Mouse (Mus musculus): ENCODE results near the gene Stard10. TPM values are rescaled to one million over a fixed set of nuclear protein-coding genes. Genes with fewer than 3 reads are reported as not detected.

The Stard10 gene
- polyA plus RNA-seq (2015; fragmentation: Nextera tagmentation; extraction: Ambion mirVana), result 111 and 125 TPM in 2 replicates

DNA sequence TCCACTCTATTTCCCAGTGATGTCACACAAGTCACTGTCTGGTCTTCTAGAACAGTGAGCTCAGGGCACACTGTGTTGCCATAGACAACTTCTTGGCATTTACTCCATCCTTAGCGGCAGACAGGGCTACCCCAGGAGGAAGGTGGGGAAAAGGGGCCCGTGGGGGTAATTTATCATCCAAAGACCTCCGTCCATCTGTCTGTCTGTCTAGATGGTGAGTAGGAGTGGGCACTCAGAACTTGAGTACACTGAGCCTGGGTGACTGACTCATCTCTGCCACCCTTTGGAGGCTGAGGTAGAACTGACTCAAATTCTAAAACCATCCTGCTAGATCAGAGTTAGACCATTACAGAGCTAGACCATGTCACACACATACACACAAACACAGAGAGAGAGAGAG is at the start of gene Stard10:
Gene Stard10, plus strand, starts transcription at position 73 of the 400 bp plus-strand sequence.
- peak within 1 kb of the TSS; percentile 62 for H3K27ac ChIP-seq
- H3K4me2 ChIP-seq (replicated peaks), result no peak within 1 kb of the TSS
- no peaks in the 10 kb centered on the region for H3K36me3 ChIP-seq
- no peak within 1 kb of the TSS for H3K4me3 ChIP-seq (replicated peaks)
- H3K27me3 ChIP-seq (replicated peaks), result no peaks in the 10 kb centered on the region
- no peaks in the 10 kb centered on the region for H3K9me3 ChIP-seq
- WGBS, result 63% methylated on average over 3 of the region's 3 CpGs
- ATAC-seq, result no peak
- H3K9ac ChIP-seq, result no peak within 1 kb of the TSS
- peaks cover 15% of the 10 kb centered on the region for H3K4me1 ChIP-seq (replicated peaks)

DNA sequence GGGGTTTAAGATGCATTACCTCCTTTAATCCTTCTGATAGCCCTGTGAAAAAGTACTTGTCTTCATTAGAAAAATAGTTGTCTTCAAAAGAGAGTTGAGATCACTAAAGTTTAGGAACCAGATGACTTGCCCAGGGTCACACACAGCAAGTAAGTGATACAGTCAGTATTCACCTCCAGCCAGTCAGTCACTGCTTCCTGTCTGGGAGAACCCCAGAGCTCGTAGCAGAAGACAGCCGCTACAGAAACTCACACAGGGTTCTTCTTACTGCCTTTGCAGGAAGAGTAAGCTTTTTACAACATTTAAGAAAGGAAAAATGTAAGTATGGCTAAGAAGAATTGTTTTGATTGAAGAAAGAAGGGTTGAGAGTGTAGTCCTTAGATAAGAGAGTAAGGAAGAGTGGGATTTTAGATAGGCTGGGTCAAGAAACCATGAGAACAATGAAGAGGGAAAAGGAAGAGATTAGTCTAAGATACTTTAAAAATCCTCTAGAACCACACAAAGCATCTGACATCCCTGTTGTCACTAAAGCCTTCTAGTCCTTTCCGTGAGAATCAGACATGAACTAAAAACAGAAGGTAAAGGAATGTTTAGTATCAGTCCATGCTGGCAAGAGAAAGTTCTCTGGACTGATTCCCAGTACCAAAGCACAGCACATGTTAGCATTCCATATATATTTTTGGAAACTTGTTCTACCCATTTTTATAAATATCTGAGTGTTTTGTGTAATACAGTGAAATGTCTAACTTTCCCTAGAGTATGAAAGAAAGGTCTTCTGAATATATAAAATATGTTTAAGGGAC is 49.2 kb upstream of the Stard10 start:
- peak overlapping the region; percentile 1; the same call in 1 of the 2 replicates for H3K27ac ChIP-seq
- ATAC-seq, result no peak
- H3K27me3 ChIP-seq (replicated peaks), result no peaks in the 10 kb centered on the region
- 0 out of 2 replicates have a peak, but pooled peaks cover 2% of the 10 kb centered on the region for H3K36me3 ChIP-seq
- H3K4me1 ChIP-seq (replicated peaks), result no peaks in the 10 kb centered on the region
- H3K4me2 ChIP-seq (replicated peaks), result no peak overlapping the region
- H3K4me3 ChIP-seq (replicated peaks), result no peak overlapping the region
- no peak overlapping the region for H3K9ac ChIP-seq
- WGBS, result 43% methylated on average over 3 of the region's 3 CpGs
- H3K9me3 ChIP-seq, result no peaks in the 10 kb centered on the region

DNA sequence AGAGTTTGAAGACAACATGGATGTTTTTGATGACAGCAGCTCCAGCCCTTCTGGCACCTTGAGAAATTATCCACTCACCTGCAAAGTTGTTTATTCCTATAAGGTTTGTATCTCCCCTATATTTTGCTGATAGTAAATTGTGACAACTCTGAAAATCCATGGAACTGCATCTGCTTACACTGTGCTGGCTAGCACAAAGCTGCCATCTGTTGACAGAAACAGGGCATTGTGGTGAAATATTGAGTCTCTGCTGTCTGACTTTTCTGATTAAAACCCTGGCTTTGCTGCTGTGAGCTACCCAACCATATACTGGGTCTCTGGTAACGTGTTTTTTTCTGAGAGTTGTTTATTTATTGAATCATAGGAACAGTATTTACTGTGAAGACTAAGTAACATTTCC is 45.3 kb upstream of the Stard10 start:
- no peak overlapping the region for H3K9ac ChIP-seq
- ATAC-seq, result no peak
- no peak overlapping the region for H3K4me2 ChIP-seq (replicated peaks)
- no peak overlapping the region for H3K27ac ChIP-seq
- no peak overlapping the region for H3K4me3 ChIP-seq (replicated peaks)
- H3K36me3 ChIP-seq, result peaks cover 11% of the 10 kb centered on the region
- no peaks in the 10 kb centered on the region for H3K27me3 ChIP-seq (replicated peaks)
- H3K4me1 ChIP-seq (replicated peaks), result no peaks in the 10 kb centered on the region
- WGBS, result 71% methylated on average over 1 of the region's 1 CpGs
- H3K9me3 ChIP-seq, result no peaks in the 10 kb centered on the region

DNA sequence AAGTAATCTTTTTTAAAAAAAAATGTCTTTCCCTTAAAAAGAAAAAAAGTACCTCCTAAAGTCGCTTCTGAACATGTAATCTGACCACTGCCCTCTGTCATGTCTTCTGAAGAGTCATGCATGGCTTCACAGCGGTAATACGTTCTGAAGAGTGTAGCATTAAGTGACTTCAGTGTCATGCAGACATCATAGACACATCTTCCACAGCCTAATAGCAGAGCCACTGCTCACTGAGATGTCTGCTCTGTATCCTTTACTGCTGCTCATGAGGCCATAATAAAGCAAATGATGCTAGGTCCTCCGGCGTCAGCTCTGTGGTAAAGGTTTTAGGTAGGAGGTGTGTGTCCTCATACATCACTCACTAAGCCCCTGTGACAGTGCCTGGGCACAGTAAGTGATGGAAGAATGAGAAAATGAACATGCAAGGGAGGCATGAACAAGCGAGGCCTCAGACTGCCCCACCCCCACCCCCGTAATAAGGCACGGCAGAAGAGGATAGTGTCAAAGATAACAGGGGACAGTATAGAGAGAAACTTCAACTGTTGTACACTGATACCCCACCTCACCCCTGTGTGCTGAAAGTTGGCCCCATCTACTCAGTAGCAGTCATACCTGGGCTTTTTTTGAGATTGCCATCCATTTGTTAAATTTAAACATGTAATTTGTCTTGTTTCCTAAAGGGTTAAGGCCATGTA is 44.3 kb upstream of the Stard10 start:
- no peaks in the 10 kb centered on the region for H3K4me1 ChIP-seq (replicated peaks)
- no peaks in the 10 kb centered on the region for H3K27me3 ChIP-seq (replicated peaks)
- no peak overlapping the region for H3K4me3 ChIP-seq (replicated peaks)
- WGBS, result 89% methylated on average over 8 of the region's 8 CpGs
- no peak overlapping the region for H3K4me2 ChIP-seq (replicated peaks)
- H3K27ac ChIP-seq, result no peak overlapping the region
- no peaks in the 10 kb centered on the region for H3K9me3 ChIP-seq
- H3K9ac ChIP-seq, result no peak overlapping the region
- ATAC-seq, result no peak
- H3K36me3 ChIP-seq, result peaks cover 14% of the 10 kb centered on the region

DNA sequence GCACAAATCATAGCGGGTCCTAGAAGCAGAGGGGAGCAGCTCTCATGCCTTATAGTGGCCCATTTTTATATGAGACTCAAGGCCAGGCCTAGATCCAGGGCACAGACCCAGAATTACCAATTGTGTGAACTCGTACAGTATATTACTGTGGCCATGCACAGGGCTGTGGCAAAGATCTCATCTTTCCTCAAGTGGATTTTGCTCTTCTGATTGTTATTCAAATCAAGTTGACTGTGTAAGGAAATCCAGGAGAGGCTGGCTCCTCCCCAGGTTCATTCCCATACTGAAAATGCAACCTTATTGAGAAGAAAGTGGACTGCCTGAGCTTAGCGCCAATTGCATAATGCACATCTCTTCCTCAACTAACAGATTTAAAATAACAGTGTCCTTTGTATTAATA is 34.2 kb upstream of the Stard10 start:
- no peaks in the 10 kb centered on the region for H3K9me3 ChIP-seq
- no peak overlapping the region for H3K9ac ChIP-seq
- H3K27ac ChIP-seq, result no peak overlapping the region
- no peak overlapping the region for H3K4me3 ChIP-seq (replicated peaks)
- H3K4me1 ChIP-seq (replicated peaks), result no peaks in the 10 kb centered on the region
- no peaks in the 10 kb centered on the region for H3K27me3 ChIP-seq (replicated peaks)
- no peak overlapping the region for H3K4me2 ChIP-seq (replicated peaks)
- peaks cover 11% of the 10 kb centered on the region for H3K36me3 ChIP-seq
- 90% methylated on average over 3 of the region's 3 CpGs for WGBS
- ATAC-seq, result no peak

DNA sequence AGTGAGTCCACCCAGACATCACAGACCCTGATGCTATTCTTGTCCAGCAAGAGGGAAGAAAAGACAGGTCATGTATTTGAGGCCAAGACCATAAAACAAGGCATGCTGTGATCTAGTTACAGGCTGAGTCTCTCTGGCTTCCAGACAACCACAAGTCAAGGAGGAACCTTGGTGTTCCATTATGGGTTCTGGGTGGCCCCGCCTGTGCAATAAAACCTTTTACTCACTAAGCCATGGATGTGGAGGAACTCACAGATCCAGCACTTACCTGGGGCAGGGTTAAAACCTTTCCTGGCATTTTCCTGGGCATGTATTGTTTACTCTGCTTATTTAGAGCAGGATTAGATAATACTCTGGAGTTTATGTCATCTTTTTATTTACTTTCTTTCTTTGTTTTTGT is 32.4 kb upstream of the Stard10 start:
- WGBS, result 73% methylated on average over 1 of the region's 1 CpGs

DNA sequence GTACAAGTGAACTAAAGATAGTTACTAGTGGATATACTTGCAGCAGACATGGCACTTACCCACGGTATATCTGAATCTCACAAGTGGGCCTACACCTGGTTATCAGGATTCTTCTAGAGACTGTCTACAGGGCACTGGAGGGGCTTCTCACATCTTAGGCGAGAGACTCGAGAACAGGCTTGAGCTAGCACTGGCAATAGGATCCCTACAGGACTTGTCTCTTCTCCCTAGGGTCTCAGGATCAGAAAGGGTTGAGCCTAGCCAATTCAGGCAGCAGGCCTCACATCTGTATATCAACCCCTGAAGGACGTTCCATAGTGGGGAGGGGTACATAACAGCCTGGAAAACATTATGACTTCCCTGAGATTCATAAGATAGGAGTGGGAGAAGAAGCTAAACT is 30.0 kb upstream of the Stard10 start:
- no peaks in the 10 kb centered on the region for H3K27me3 ChIP-seq (replicated peaks)
- no peak overlapping the region for H3K9ac ChIP-seq
- H3K27ac ChIP-seq, result no peak overlapping the region
- H3K36me3 ChIP-seq, result peaks cover 13% of the 10 kb centered on the region
- no peak for ATAC-seq
- H3K9me3 ChIP-seq, result no peaks in the 10 kb centered on the region
- no peak overlapping the region for H3K4me3 ChIP-seq (replicated peaks)
- H3K4me2 ChIP-seq (replicated peaks), result no peak overlapping the region
- no peaks in the 10 kb centered on the region for H3K4me1 ChIP-seq (replicated peaks)
- 81% methylated on average over 4 of the region's 4 CpGs for WGBS

More for the DNA sequence above, 32.4 kb upstream of the Stard10 start:
- H3K27me3 ChIP-seq (replicated peaks), result no peaks in the 10 kb centered on the region
- no peak overlapping the region for H3K4me2 ChIP-seq (replicated peaks)
- H3K9me3 ChIP-seq, result no peaks in the 10 kb centered on the region
- H3K9ac ChIP-seq, result no peak overlapping the region
- no peak overlapping the region for H3K4me3 ChIP-seq (replicated peaks)
- no peak overlapping the region for H3K27ac ChIP-seq
- H3K4me1 ChIP-seq (replicated peaks), result no peaks in the 10 kb centered on the region
- ATAC-seq, result peak; percentile 55; the same call in 1 of the 2 replicates
- peaks cover 11% of the 10 kb centered on the region for H3K36me3 ChIP-seq

DNA sequence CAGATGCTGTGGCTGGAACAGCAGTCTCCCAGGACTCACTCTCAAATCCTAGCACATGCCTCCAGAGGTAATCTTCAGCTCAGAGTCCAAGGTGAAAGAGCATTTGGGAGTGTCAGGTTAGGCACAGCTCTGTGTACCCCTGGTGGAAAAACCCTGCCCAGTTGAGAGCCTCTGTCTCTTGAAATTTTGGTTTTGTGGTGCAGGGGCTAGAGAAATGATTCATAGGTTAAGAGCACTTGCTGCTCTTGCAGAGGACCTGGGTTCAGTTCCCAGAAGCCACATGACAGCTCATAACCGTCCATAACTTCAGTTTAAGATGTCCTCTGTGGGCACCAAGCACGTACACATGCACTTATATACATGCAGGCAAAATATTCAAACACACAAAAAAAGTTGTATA is 29.1 kb upstream of the Stard10 start:
- Histone ChIP-seq H3K27me3 (replicated peaks) (no peaks in the 10 kb centered on the region), H3K9ac (no peak overlapping the region), H3K27ac (no peak overlapping the region), H3K9me3 (no peaks in the 10 kb centered on the region), H3K4me3 (replicated peaks) (no peak overlapping the region), H3K36me3 (peaks cover 5% of the 10 kb centered on the region), H3K4me1 (replicated peaks) (no peaks in the 10 kb centered on the region), H3K4me2 (replicated peaks) (no peak overlapping the region)
- WGBS, result 83% methylated on average over 2 of the region's 2 CpGs
- ATAC-seq, result no peak

DNA sequence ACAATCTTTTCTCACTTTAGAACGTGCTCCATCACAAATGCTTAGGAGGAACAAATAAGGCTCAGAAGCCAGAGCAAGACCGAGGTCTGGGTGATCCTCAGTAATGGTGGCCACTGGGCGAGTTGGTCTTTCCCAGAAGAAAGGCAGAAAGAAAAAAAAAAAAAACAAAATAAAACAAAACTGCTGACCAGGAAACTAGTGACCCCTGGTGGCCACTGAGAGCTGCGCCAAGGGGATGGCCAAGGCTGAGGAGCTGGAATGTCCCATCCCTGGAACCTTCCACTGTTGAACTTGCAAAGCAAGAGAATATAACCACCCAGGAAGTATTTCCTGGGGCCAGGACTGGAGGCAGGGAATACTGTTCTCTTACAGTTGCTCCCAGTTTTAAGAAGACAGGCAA is 28.4 kb upstream of the Stard10 start:
- Histone ChIP-seq H3K4me1 (replicated peaks) (no peaks in the 10 kb centered on the region), H3K9ac (no peak overlapping the region), H3K27me3 (replicated peaks) (no peaks in the 10 kb centered on the region), H3K9me3 (no peaks in the 10 kb centered on the region), H3K4me3 (replicated peaks) (no peak overlapping the region), H3K27ac (no peak overlapping the region), H3K36me3 (peaks cover 5% of the 10 kb centered on the region), H3K4me2 (replicated peaks) (no peak overlapping the region)
- 36% methylated on average over 4 of the region's 4 CpGs for WGBS
- no peak for ATAC-seq

DNA sequence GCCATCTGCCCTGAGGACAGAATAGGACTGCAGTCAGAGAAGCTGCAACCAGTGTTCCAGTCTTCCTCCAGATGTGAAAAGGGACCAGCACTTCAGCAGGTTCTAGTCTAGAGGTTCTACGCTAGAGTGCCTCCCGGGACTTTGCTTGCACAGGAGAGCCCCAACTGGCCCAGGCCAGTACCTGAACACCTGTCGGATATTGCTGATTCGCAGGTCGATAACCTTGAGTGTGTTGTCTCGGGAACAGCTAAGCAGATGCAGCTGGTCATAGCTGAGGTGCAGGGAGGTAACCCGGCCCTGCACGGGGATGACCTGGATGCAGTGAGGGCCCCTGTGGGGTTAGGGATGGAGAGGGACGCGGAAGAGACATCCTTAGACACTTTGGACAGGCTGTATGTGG is 26.5 kb upstream of the Stard10 start:
- Histone ChIP-seq H3K4me2 (replicated peaks) (no peak overlapping the region), H3K4me1 (replicated peaks) (no peaks in the 10 kb centered on the region), H3K27me3 (replicated peaks) (no peaks in the 10 kb centered on the region), H3K4me3 (replicated peaks) (no peak overlapping the region), H3K36me3 (peaks cover 10% of the 10 kb centered on the region), H3K9me3 (no peaks in the 10 kb centered on the region), H3K27ac (no peak overlapping the region), H3K9ac (no peak overlapping the region)
- ATAC-seq, result no peak
- 87% methylated on average over 10 of the region's 10 CpGs for WGBS

DNA sequence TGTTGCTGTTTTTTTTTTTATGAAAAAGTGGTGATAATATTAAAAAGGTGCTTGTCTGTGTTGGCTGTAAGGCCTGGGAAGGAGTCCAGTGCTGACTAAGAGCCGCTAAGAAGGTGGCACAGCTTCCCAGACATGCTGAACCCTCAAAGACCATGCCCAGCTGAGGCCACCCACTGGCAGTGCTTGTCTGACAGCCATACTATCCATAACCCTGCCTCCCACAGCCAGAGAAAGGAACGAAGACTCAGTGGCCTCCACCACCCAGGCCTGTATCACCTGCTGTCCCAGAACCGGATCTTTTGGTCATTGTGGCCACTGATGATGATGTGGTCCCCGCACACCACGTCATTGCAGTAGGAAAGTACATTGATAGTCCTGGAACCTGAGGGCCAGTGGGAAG is 25.7 kb upstream of the Stard10 start:
- Histone ChIP-seq H3K27me3 (replicated peaks) (no peaks in the 10 kb centered on the region), H3K4me1 (replicated peaks) (0 out of 2 replicates have a peak, but pooled peaks cover under 1% of the 10 kb centered on the region), H3K4me2 (replicated peaks) (no peak overlapping the region), H3K9me3 (no peaks in the 10 kb centered on the region), H3K27ac (no peak overlapping the region), H3K36me3 (peaks cover 10% of the 10 kb centered on the region), H3K9ac (no peak overlapping the region), H3K4me3 (replicated peaks) (no peak overlapping the region)
- ATAC-seq, result no peak
- WGBS, result 86% methylated on average over 5 of the region's 5 CpGs

DNA sequence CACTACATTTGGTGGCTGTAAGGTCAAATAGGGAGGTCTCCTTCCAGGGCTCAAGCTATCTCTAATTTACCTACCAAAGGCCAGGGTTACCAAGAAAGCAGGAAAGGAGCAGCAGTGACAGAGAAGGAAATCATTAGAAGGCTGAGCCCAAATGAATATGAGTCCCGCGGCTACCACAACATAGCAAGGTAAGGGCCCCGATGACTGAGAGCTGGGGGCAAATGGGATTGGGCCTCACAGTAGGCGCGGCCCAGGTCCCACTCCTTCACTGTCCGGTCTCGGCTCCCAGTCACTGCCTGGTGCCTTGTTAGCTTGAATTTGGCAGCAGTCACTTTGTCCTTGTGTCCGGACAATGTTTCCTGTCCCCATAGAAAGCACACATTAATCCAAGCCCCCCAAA is 25.2 kb upstream of the Stard10 start:
- WGBS, result 81% methylated on average over 8 of the region's 8 CpGs
- H3K27me3 ChIP-seq (replicated peaks), result no peaks in the 10 kb centered on the region
- H3K9ac ChIP-seq, result no peak overlapping the region
- no peak for ATAC-seq
- peaks cover 10% of the 10 kb centered on the region for H3K36me3 ChIP-seq
- H3K4me3 ChIP-seq (replicated peaks), result no peak overlapping the region
- no peak overlapping the region for H3K4me2 ChIP-seq (replicated peaks)
- 0 out of 2 replicates have a peak, but pooled peaks cover 4% of the 10 kb centered on the region for H3K4me1 ChIP-seq (replicated peaks)
- no peaks in the 10 kb centered on the region for H3K9me3 ChIP-seq
- H3K27ac ChIP-seq, result no peak overlapping the region
